Mouse (Mus musculus) urinary bladder, postnatal 25 days (tissue): ENCODE measurements around the gene Tenm4.

Source experiments
- DNase-seq: peaks from one replicate; pipeline ENCODE4 v3.0.0; 2022; ENCODE audit warnings: low spot score

Gene Tenm4

GRCm38 (mm10) chr7:96476987-96477613, 306.1 kb downstream of the Tenm4 start:
- DNase-seq, result no peak

GRCm38 (mm10) chr7:96479139-96479538, 308.1 kb downstream of the Tenm4 start:
- no peak for DNase-seq

- DNase-seq, result no peak
Measured at GRCm38 (mm10) chr7:96480351-96480983, 309.4 kb downstream of the Tenm4 start.

- no peak for DNase-seq
Measured at GRCm38 (mm10) chr7:96482953-96483352, 311.9 kb downstream of the Tenm4 start.

GRCm38 (mm10) chr7:96484006-96484581, 313.0 kb downstream of the Tenm4 start:
- no peak for DNase-seq

- DNase-seq, result no peak
Measured at GRCm38 (mm10) chr7:96489348-96490076, 318.5 kb downstream of the Tenm4 start.

- DNase-seq, result no peak
Measured at GRCm38 (mm10) chr7:96491896-96492295, 320.9 kb downstream of the Tenm4 start.

GRCm38 (mm10) chr7:96492696-96493095, 321.6 kb downstream of the Tenm4 start:
- DNase-seq, result no peak

GRCm38 (mm10) chr7:96494057-96494456, 323.0 kb downstream of the Tenm4 start:
- DNase-seq, result no peak

GRCm38 (mm10) chr7:96500108-96500507, 329.1 kb downstream of the Tenm4 start:
- DNase-seq, result no peak

- DNase-seq, result no peak
Measured at GRCm38 (mm10) chr7:96500797-96501196, 329.8 kb downstream of the Tenm4 start.

GRCm38 (mm10) chr7:96502321-96502973, 331.4 kb downstream of the Tenm4 start:
- DNase-seq, result no peak

- no peak for DNase-seq
Measured at GRCm38 (mm10) chr7:96505538-96505937, 334.5 kb downstream of the Tenm4 start.

GRCm38 (mm10) chr7:96507046-96507445, 336.0 kb downstream of the Tenm4 start:
- DNase-seq, result no peak

GRCm38 (mm10) chr7:96510396-96510795, 339.4 kb downstream of the Tenm4 start:
- DNase-seq, result no peak

GRCm38 (mm10) chr7:96511018-96511609, 340.1 kb downstream of the Tenm4 start:
- DNase-seq, result no peak

- DNase-seq, result no peak
Measured at GRCm38 (mm10) chr7:96511953-96512511, 341.0 kb downstream of the Tenm4 start.

- DNase-seq, result no peak
Measured at GRCm38 (mm10) chr7:96519216-96519615, 348.2 kb downstream of the Tenm4 start.

- peak; percentile 10 for DNase-seq
Measured at GRCm38 (mm10) chr7:96521956-96522355, 350.9 kb downstream of the Tenm4 start.

GRCm38 (mm10) chr7:96523673-96524072, 352.6 kb downstream of the Tenm4 start:
- DNase-seq, result no peak

GRCm38 (mm10) chr7:96524486-96525205, 353.6 kb downstream of the Tenm4 start:
- no peak for DNase-seq
